Mouse (Mus musculus) small intestine, adult 2 months (tissue): ENCODE results near the gene Slc16a5.

Source experiments
- CTCF ChIP-seq: fragments of 200-500 bp; IDR thresholded peaks from 2 replicates; pipeline ENCODE4 v1.5.1; 2012; ENCODE audit warnings: low read depth, mild to moderate bottlenecking, control low read depth, inconsistent platforms, low read length, moderate library complexity, mixed read lengths; ENCODE audit not compliant: insufficient replicate concordance, insufficient read length; ENCODE audit errors: extremely low read depth
- POLR2A ChIP-seq: fragments of 200-500 bp; IDR thresholded peaks from 2 replicates; pipeline ENCODE4 v1.6.1; 2012; ENCODE audit warnings: low read depth, mild to moderate bottlenecking, control low read depth, inconsistent platforms, low read length, moderate library complexity

DNA sequence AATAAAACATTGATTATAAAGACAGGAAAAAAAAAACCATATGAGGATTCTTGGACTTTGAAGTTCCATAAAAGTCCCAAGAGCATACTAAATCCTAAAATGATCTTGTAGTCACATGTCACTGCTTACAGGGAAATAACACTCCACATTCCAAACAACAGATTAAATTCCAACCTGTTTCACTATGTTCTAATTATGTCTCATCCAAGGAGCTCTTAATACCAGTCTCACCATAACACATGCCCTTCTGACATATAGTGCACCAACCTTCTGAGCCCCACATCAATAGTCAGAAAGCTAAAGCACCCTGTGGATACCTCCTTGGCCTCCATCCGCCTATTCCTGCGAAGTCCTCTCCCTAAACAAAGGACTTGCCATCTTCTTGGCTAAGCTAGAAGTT is 57.9 kb downstream of the Slc16a5 start:
- TF ChIP-seq POLR2A (no peak), CTCF (no peak)
